Mouse (Mus musculus): ENCODE results near the gene Pcyt1b. TPM values are rescaled to one million over a fixed set of nuclear protein-coding genes. Genes with fewer than 3 reads are reported as not detected.

The Pcyt1b gene
- polyA plus RNA-seq, 1 experiment: 2.7 TPM

DNA sequence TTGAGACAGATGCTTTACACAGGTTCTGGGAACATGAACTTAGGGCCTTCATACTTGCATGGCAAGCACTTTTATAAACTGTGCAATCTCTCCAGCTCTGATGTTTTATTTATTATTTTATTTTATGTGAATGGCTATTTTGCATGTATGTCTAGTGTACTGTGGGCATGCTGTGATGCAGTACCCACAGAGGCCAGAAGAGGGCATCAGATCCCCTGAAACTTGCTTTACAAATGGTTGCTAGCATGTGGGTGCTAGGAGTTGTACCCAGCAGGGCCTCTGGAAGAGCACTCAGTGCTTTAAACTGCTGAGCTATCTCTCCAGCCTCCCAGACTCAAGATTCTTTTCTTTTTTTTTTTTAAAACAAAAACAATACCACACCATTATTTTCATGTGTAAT, 138.5 kb downstream of the Pcyt1b start:
- Histone ChIP-seq H3K4me3 (ENCODE audit: insufficient read depth, low read length) (no peak overlapping the region), H3K27ac (ENCODE audit: insufficient read depth, low read length) (no peak overlapping the region), H3K4me1 (ENCODE audit: control insufficient read depth, insufficient read depth, low read length) (no peaks in the 10 kb centered on the region)
- TF ChIP-seq POLR2A (IDR thresholded peaks at IDR 0.05; ENCODE audit: low read depth, low read length) (no peak), CTCF (IDR thresholded peaks at IDR 0.05; ENCODE audit: borderline replicate concordance, insufficient read depth, low read length) (no peak)

Other genes with a start within 250 kb of the Pcyt1b start
- gene Pola1, start 22.7 kb upstream of the Pcyt1b start, polyA plus RNA-seq (2011; ENCODE audit: insufficient read length, low read depth, missing spikeins): 17.0 and 22.9 TPM in 2 replicates
- 75.4 and 82.6 TPM in 2 replicates for gene Pdk3, start 177.3 kb downstream of the Pcyt1b start, polyA plus RNA-seq (2011; ENCODE audit: insufficient read length, low read depth, missing spikeins)